Mouse (Mus musculus): ENCODE measurements around the gene Cd68.
"Not testable (repeated sequence)": the region's sequence is repeated elsewhere in the genome, so short reads cannot be mapped to it uniquely, and the experiment has no call there.

The Cd68 gene

GRCm38 (mm10) chr11:69665961-69666664 is at the start of gene Cd68:
Gene Cd68 (minus strand): TSS chr11:69666153.
- peak; percentile 92 for DNase-seq (ENCODE audit: low read depth, low spot score)

- DNase-seq (ENCODE audit: low read depth, low spot score): peak; percentile 42
These were observed 49.5 kb upstream of the Cd68 start for GRCm38 (mm10) chr11:69715482-69715881.

GRCm38 (mm10) chr11:69714636-69715329 is 48.8 kb upstream of the Cd68 start:
- no peak for DNase-seq (ENCODE audit: low read depth, low spot score)

GRCm38 (mm10) chr11:69712954-69713672 is 47.2 kb upstream of the Cd68 start:
- DNase-seq (ENCODE audit: low read depth, low spot score): no peak

- no peak for DNase-seq (ENCODE audit: low read depth, low spot score)
These were observed 45.1 kb upstream of the Cd68 start for GRCm38 (mm10) chr11:69711082-69711481.

DNA sequence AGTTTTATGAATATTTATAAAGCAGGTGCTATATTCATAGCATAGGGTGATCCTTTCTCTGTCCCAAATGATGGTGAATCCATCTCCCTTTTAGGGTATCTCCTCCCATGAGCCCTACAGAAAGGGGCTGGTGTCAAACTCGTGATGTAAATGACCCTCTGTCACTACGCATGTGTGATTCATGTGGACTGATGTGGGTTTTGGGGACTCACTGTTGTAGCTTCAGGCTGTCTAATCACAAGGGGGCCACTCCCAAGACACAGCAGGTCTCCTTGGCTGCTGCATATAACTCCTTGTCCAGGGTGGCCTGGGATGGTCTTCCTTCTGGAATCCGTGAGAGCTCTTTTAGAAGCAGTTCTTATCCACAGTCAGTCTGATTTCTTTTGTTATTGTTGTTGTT is 44.5 kb upstream of the Cd68 start:
- DNase-seq (ENCODE audit: low read depth, low spot score): no peak

DNA sequence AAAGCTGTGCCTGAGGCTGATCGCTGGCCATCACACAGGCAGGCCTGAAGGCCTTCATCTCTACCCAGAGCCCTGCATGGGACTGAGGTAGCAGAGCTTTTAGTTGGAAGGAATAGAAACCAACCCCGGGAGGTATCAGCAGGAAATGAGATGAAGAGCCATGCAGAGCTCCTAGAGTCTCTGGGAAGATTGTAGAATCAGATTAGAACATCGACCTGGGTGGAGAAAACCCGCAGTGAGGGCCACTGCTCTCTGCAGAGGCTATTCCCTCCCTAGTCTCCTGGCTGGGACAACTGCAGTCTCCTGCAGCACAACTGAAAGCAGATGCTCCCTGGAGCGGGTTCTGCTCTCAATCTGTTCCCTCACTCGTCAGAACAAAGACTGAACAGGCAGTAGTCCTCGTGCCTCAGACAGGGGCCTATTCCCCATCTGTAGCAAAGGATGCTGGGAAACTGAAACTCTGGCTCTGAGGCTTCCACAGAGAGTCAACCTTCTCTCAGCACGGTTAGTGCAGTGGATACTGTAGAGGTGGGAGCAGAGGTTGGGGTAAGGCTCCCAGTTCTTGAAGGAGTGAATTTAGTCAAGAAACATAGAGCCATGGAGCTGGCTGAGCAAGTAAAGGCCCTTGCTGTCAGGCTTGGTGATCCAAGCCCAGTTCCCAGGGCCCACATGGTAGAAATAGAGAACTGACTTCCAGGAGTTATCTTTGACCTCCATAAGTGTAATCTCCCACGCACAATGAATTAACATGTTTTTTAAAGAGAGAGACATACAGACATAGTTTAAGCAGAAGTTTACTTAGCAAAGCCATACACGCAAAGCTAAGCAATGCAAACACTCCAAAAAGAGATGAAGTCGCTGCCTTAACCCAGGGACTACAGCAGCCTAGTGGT is 43.8 kb upstream of the Cd68 start:
- no peak for DNase-seq (ENCODE audit: low read depth, low spot score)

- no peak for DNase-seq (ENCODE audit: low read depth, low spot score)
These were observed 42.8 kb upstream of the Cd68 start for GRCm38 (mm10) chr11:69708614-69709265.

DNA sequence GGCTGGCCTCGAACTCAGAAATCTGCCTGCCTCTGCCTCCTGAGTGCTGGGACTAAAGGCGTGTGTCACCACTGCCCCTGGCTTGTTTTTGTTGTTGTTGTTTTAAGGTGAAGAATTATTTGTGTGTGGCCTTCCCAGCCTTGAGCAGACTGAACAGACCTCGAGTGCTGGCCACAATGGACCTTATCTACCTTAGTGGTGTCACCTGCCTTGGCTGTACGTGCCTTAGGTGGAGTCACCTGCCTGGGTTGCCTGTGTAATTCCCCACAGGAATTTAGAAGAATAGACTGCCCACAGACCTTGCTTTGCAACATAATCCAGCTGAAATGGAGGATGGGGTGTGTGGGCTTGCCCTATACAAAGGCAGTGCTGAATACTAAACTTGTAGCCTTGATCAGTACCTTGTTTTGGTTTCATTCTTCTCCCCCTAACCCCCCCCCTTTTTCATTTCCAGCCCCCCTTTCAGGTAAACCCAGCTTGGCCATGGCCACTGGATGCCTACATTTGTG is 42.0 kb upstream of the Cd68 start:
- no peak for DNase-seq (ENCODE audit: low read depth, low spot score)

- no peak for DNase-seq (ENCODE audit: low read depth, low spot score)
These were observed 41.5 kb upstream of the Cd68 start for GRCm38 (mm10) chr11:69707480-69707847.

- no peak for DNase-seq (ENCODE audit: low read depth, low spot score)
These were observed 41.0 kb upstream of the Cd68 start for GRCm38 (mm10) chr11:69706775-69707479.

DNA sequence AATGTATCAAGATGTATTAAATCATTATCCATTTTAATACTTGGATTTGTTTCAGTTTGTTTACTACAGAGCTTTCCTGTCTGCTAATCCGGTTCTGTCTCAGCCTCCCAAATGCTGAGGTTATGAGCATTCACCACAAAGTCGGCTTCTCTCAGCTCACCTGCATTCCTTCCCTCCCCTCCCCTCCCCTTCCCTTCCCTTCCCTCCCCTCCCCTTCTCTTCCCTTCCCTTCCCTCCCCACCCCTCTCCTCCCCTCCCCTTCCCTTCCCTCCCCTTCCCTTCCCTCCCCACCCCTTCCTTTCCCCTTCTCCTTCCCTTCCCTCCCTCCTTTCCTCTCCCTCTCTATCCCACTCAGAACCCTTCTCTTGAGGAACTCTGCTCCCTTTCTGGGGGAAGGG is 38.7 kb upstream of the Cd68 start:
- no peak for DNase-seq (ENCODE audit: low read depth, low spot score)

DNA sequence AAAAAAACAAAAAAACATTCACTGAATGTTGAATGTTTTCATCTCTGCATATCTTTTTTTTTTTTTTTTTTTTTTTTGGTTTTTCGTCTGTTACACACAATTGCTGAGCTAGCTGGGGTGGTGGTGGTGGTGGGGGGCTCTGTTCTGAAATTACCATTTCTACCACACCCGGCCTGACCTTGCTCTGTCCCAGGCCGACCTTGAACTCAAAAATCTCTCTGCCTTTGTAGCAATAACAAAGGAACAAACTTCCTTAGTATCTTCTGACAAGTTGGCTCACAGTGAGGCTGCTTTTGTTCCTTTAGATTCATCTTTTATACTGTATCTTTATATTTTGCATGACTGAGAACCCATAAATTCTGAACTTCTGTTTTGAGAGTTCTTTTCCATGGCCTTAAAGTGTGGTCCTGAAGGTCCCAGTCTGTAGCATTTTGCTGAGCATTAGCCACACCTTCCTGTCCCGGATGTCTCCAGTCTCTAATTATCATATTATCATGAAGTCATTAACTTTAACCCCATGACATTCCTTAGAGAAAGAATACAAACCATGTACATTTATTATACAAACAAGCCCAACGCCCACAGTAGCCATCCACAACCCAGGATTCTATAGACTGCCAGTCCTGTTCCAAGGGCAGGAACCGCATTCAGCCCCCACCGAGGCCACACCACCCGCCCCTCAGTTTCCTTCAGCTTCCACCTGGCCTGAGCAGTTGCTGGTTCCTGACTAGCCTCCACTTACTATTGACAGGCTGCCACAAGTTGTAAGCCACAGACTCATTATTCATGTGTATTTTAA is 38.1 kb upstream of the Cd68 start:
- DNase-seq (ENCODE audit: low read depth, low spot score): no peak

DNA sequence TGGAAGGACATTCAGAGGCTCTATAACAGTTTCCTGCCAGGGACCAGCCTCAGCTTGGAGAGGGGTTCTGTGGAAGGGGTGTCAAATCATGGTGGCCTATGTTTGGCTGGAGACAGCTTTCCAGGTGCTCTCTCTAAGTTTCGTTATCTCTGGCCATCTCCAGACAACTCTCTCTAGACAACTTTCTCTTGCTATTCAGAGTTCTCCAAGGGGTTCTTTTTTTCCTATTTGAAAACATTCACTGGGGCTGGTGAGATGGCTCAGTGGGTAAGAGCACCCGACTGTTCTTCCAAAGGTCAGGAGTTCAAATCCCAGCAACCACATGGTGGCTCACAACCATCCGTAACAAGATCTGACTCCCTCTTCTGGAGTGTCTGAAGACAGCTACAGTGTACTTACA is 37.4 kb upstream of the Cd68 start:
- DNase-seq (ENCODE audit: low read depth, low spot score): not testable (repeated sequence)

DNA sequence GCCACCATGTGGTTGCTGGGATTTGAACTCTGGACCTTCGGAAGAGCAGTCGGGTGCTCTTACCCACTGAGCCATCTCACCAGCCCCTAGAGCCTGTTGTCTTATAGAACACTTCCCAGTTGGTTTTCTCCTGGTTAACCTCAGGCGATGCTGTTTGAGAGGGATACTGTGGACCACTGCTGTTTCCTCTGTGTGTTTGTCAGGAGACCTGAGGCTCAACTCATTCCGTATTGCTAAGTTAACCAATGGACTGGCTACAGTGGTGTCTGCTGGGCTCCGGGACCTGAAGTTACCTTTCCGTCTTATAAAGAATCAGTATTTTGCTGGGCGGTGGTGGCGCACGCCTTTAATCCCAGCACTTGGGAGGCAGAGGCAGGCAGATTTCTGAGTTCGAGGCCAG is 36.9 kb upstream of the Cd68 start:
- not testable (repeated sequence) for DNase-seq (ENCODE audit: low read depth, low spot score)

GRCm38 (mm10) chr11:69699595-69699994 is 33.6 kb upstream of the Cd68 start:
- DNase-seq (ENCODE audit: low read depth, low spot score): no peak

- DNase-seq (ENCODE audit: low read depth, low spot score): no peak
These were observed 32.6 kb upstream of the Cd68 start for GRCm38 (mm10) chr11:69698574-69698973.

- DNase-seq (ENCODE audit: low read depth, low spot score): no peak
These were observed 31.4 kb upstream of the Cd68 start for GRCm38 (mm10) chr11:69697396-69697795.

GRCm38 (mm10) chr11:69695361-69696181 is 29.6 kb upstream of the Cd68 start, which contains the start of the genes Tnfsf12 and Tnfsfm13:
Gene Tnfsf12 (minus strand): TSS chr11:69695849.
Gene Tnfsfm13 (minus strand): TSS chr11:69696098.
- DNase-seq (ENCODE audit: low read depth, low spot score): no peak

Measured in A20 (cell line).